Mouse (Mus musculus) E14TG2a.4 (cell line): ENCODE data around the gene Arhgap11a.

ENCODE experiments used
- CTCF ChIP-seq: conservative IDR thresholded peaks from 2 replicates; pipeline ENCODE4 v1.5.1; 2014; ENCODE audit warnings: low read length
- NANOG ChIP-seq: IDR thresholded peaks from 2 replicates; pipeline ENCODE4 v1.6.1; 2014; ENCODE audit warnings: borderline replicate concordance, low read length, mixed read lengths
- POU5F1 ChIP-seq: IDR thresholded peaks from 2 replicates; pipeline ENCODE4 v1.6.1; 2014; ENCODE audit warnings: low read length, borderline replicate concordance

DNA sequence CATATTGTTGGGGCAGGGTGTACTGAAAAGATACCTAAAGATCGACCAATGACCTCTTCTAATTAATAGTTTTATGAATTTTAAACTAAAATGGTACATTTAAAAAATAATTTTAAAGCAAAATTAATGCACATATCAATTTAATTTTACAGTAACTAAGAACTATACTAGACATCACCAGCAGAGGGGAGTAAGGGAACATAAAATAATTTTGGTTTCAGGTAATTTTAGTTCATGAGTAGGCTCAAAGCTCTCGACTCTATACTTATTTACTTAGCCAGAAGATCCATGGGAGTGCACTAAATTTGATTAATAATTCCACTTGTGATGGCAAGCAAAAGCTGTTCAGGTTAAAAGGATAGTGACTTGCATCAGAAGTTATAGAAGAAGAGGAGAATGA, 17.7 kb upstream of the Arhgap11a start:
- no peak for TF ChIP-seq CTCF
- no peak for TF ChIP-seq NANOG
- no peak for TF ChIP-seq POU5F1
